Mouse (Mus musculus) layer of hippocampus, adult 9-11 months (tissue): ENCODE results near the gene H2-M9.

ENCODE experiments used
- DNase-seq: peaks from one replicate; pipeline ENCODE4 v3.0.0; 2022

The H2-M9 gene

GRCm38 (mm10) chr17:36642566-36642965 is at the start of gene H2-M9:
H2-M9 (minus strand) TSS chr17:36642666.
- no peak for DNase-seq

- DNase-seq: no peak
These were observed 29.7 kb upstream of the H2-M9 start, which contains the start of gene H2-M1 for GRCm38 (mm10) chr17:36672119-36672518. H2-M1 (minus strand) TSS chr17:36672219.
